Mouse (Mus musculus): ENCODE data around the gene Ccl17.

Ccl17 gene

GRCm38 (mm10) chr8:94810153-94810552, at the start of gene Ccl17:
TSS of gene Ccl17 (plus strand) at chr8:94810453.
- ATAC-seq (ENCODE audit: insufficient number of reproducible peaks, low FRiP score, low TSS enrichment) = no peak

- ATAC-seq (ENCODE audit: insufficient number of reproducible peaks, low FRiP score, low TSS enrichment) = no peak
Measured at GRCm38 (mm10) chr8:94767035-94767434, 43.2 kb upstream of the Ccl17 start.

GRCm38 (mm10) chr8:94770945-94771344, 39.3 kb upstream of the Ccl17 start:
- ATAC-seq (ENCODE audit: insufficient number of reproducible peaks, low FRiP score, low TSS enrichment) = no peak

GRCm38 (mm10) chr8:94771941-94772670, 38.1 kb upstream of the Ccl17 start, which contains the start of gene Cx3cl1:
TSS of gene Cx3cl1 (plus strand) at chr8:94772009.
- peak; percentile 67 for ATAC-seq (ENCODE audit: insufficient number of reproducible peaks, low FRiP score, low TSS enrichment)

- no peak for ATAC-seq (ENCODE audit: insufficient number of reproducible peaks, low FRiP score, low TSS enrichment)
Measured at GRCm38 (mm10) chr8:94773048-94773447, 37.2 kb upstream of the Ccl17 start.

- no peak; the same call in 1 of the 2 replicates for ATAC-seq (ENCODE audit: insufficient number of reproducible peaks, low FRiP score, low TSS enrichment)
Measured at GRCm38 (mm10) chr8:94773700-94774171, 36.5 kb upstream of the Ccl17 start.

GRCm38 (mm10) chr8:94774601-94775000, 35.7 kb upstream of the Ccl17 start:
- ATAC-seq (ENCODE audit: insufficient number of reproducible peaks, low FRiP score, low TSS enrichment) = no peak

- no peak for ATAC-seq (ENCODE audit: insufficient number of reproducible peaks, low FRiP score, low TSS enrichment)
Measured at GRCm38 (mm10) chr8:94776346-94776745, 33.9 kb upstream of the Ccl17 start.

GRCm38 (mm10) chr8:94778036-94778435, 32.2 kb upstream of the Ccl17 start:
- ATAC-seq (ENCODE audit: insufficient number of reproducible peaks, low FRiP score, low TSS enrichment) = no peak

- no peak for ATAC-seq (ENCODE audit: insufficient number of reproducible peaks, low FRiP score, low TSS enrichment)
Measured at GRCm38 (mm10) chr8:94778473-94778872, 31.8 kb upstream of the Ccl17 start.

- no peak for ATAC-seq (ENCODE audit: insufficient number of reproducible peaks, low FRiP score, low TSS enrichment)
Measured at GRCm38 (mm10) chr8:94778895-94779533, 31.2 kb upstream of the Ccl17 start.

- no peak for ATAC-seq (ENCODE audit: insufficient number of reproducible peaks, low FRiP score, low TSS enrichment)
Measured at GRCm38 (mm10) chr8:94779534-94780294, 30.5 kb upstream of the Ccl17 start.

- ATAC-seq (ENCODE audit: insufficient number of reproducible peaks, low FRiP score, low TSS enrichment) = no peak
Measured at GRCm38 (mm10) chr8:94780491-94781154, 29.6 kb upstream of the Ccl17 start.

GRCm38 (mm10) chr8:94781155-94781837, 29.0 kb upstream of the Ccl17 start:
- no peak for ATAC-seq (ENCODE audit: insufficient number of reproducible peaks, low FRiP score, low TSS enrichment)

- no peak for ATAC-seq (ENCODE audit: insufficient number of reproducible peaks, low FRiP score, low TSS enrichment)
Measured at GRCm38 (mm10) chr8:94781838-94782235, 28.4 kb upstream of the Ccl17 start.

- no peak for ATAC-seq (ENCODE audit: insufficient number of reproducible peaks, low FRiP score, low TSS enrichment)
Measured at GRCm38 (mm10) chr8:94783890-94784289, 26.4 kb upstream of the Ccl17 start.

GRCm38 (mm10) chr8:94785247-94785985, 24.8 kb upstream of the Ccl17 start:
- ATAC-seq (ENCODE audit: insufficient number of reproducible peaks, low FRiP score, low TSS enrichment) = no peak

- no peak for ATAC-seq (ENCODE audit: insufficient number of reproducible peaks, low FRiP score, low TSS enrichment)
Measured at GRCm38 (mm10) chr8:94785995-94786595, 24.2 kb upstream of the Ccl17 start.

Data from cerebellum, adult (tissue).